Mouse (Mus musculus) lung, postnatal 10 days (tissue): ENCODE results near the gene Naaladl2.

Experiments
- DNase-seq: peaks from one replicate; pipeline ENCODE4 v3.0.0; 2021

Gene Naaladl2

GRCm38 (mm10) chr3:24668052-24668916, 475.8 kb downstream of the Naaladl2 start:
- DNase-seq, result no peak

- DNase-seq, result no peak
Observed at GRCm38 (mm10) chr3:24665408-24665807, 478.7 kb downstream of the Naaladl2 start.

- no peak for DNase-seq
Observed at GRCm38 (mm10) chr3:24663749-24664148, 480.3 kb downstream of the Naaladl2 start.

GRCm38 (mm10) chr3:24630032-24630431, 514.0 kb downstream of the Naaladl2 start:
- peak; percentile 14 for DNase-seq

- no peak for DNase-seq
Observed at GRCm38 (mm10) chr3:24605485-24605884, 538.6 kb downstream of the Naaladl2 start.

GRCm38 (mm10) chr3:24604791-24605320, 539.2 kb downstream of the Naaladl2 start:
- DNase-seq, result no peak

- DNase-seq, result no peak
Observed at GRCm38 (mm10) chr3:24595447-24595846, 548.6 kb downstream of the Naaladl2 start.

GRCm38 (mm10) chr3:24556617-24557016, 587.4 kb downstream of the Naaladl2 start:
- no peak for DNase-seq

GRCm38 (mm10) chr3:24553701-24554100, 590.4 kb downstream of the Naaladl2 start:
- no peak for DNase-seq

GRCm38 (mm10) chr3:24552631-24553030, 591.4 kb downstream of the Naaladl2 start:
- no peak for DNase-seq

- no peak for DNase-seq
Observed at GRCm38 (mm10) chr3:24533775-24534458, 610.1 kb downstream of the Naaladl2 start.

GRCm38 (mm10) chr3:24514918-24515317, 629.1 kb downstream of the Naaladl2 start:
- no peak for DNase-seq

GRCm38 (mm10) chr3:24486456-24487112, 657.5 kb downstream of the Naaladl2 start:
- no peak for DNase-seq

- no peak for DNase-seq
Observed at GRCm38 (mm10) chr3:24463941-24464340, 680.1 kb downstream of the Naaladl2 start.

- DNase-seq, result no peak
Observed at GRCm38 (mm10) chr3:24440621-24441020, 703.4 kb downstream of the Naaladl2 start.

- no peak for DNase-seq
Observed at GRCm38 (mm10) chr3:24432761-24433160, 711.3 kb downstream of the Naaladl2 start.

GRCm38 (mm10) chr3:24391737-24392136, 752.3 kb downstream of the Naaladl2 start:
- no peak for DNase-seq

GRCm38 (mm10) chr3:24391311-24391710, 752.8 kb downstream of the Naaladl2 start:
- no peak for DNase-seq

- no peak for DNase-seq
Observed at GRCm38 (mm10) chr3:24355010-24355409, 789.1 kb downstream of the Naaladl2 start.

GRCm38 (mm10) chr3:24321489-24322405, 822.3 kb downstream of the Naaladl2 start:
- no peak for DNase-seq

GRCm38 (mm10) chr3:24314658-24315297, 829.3 kb downstream of the Naaladl2 start:
- no peak for DNase-seq

- no peak for DNase-seq
Observed at GRCm38 (mm10) chr3:24225418-24225817, 918.6 kb downstream of the Naaladl2 start.
